ENCODE assay signal across 27 mouse cellular contexts in the genomic region with DNA sequence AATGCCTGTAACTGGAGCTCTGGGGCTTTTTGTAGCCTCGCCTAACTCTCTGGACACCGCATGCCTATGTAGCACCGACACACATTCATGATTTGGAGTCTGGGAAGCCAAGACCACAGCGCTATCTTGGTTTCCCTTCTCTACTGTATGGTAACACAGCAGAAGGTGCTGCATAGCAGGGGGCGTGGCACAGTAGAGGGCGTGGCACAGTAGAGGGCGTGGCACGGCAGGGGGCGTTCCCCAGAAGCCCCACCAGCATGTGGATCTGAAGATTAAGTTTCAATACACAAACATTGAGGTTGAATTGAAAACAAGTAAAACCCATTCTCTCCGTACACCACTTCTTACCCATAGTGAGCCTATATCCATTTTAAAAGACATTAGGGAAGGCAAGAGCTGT.
DNase-seq lines count a peak whose midpoint lies in the region; ATAC-seq lines count a peak whose summit lies in the region.
"Had no signal": no experiment of that assay in that cellular context is flagged by ENCODE, and none has a peak within 500 bp of the region (broad histone marks: within the 10 kb centered on the region; RNA-seq: fewer than 3 reads in every experiment).

No protein-coding gene starts in this region.

- H3K9me3 ChIP-seq in forebrain, embryonic 15.5 days = no peaks in the 10 kb centered on the region
- no peaks in the 10 kb centered on the region for H3K9me3 ChIP-seq in forebrain, embryonic 11.5 days (ENCODE audit: control insufficient read depth, low read length)
- H3K9me3 ChIP-seq in megakaryocyte, embryonic 14.5 days = peaks cover 56% of the 10 kb centered on the region
- H3K9me3 ChIP-seq: heart, embryonic 10.5 days; heart, embryonic 15.5 days; hindbrain, embryonic 12.5 days; intestine, embryonic 15.5 days; limb, embryonic 12.5 days; liver, embryonic 15.5 days; midbrain, embryonic 12.5 days; neural tube, embryonic 12.5 days had no signal

- peaks cover 19% of the 10 kb centered on the region for H3K4me1 ChIP-seq in forebrain, embryonic 15.5 days
- H3K4me1 ChIP-seq in forebrain, embryonic 11.5 days (replicated peaks; ENCODE audit: control insufficient read depth, insufficient read depth, low read length) = peaks cover 4% of the 10 kb centered on the region; the same call in 1 of the 2 replicates
- no peaks in the 10 kb centered on the region for H3K4me1 ChIP-seq in megakaryocyte, embryonic 14.5 days
- H3K4me1 ChIP-seq: heart, embryonic 10.5 days; heart, embryonic 15.5 days; intestine, embryonic 15.5 days; liver, embryonic 15.5 days had no signal

- H3K36me3 ChIP-seq in forebrain, embryonic 15.5 days = no peaks in the 10 kb centered on the region
- H3K36me3 ChIP-seq in forebrain, embryonic 11.5 days (ENCODE audit: control insufficient read depth, insufficient read depth, low read length) = no peaks in the 10 kb centered on the region
- H3K36me3 ChIP-seq in megakaryocyte, embryonic 14.5 days (replicated peaks; ENCODE audit: low read length) = no peaks in the 10 kb centered on the region
- H3K36me3 ChIP-seq: heart, embryonic 10.5 days; heart, embryonic 15.5 days; hindbrain, embryonic 12.5 days; intestine, embryonic 15.5 days; limb, embryonic 12.5 days; liver, embryonic 15.5 days; midbrain, embryonic 12.5 days; neural tube, embryonic 12.5 days had no signal

- no peaks in the 10 kb centered on the region for H3K27me3 ChIP-seq in forebrain, embryonic 15.5 days
- H3K27me3 ChIP-seq in forebrain, embryonic 11.5 days (ENCODE audit: control insufficient read depth, insufficient read depth, low read length) = no peaks in the 10 kb centered on the region
- H3K27me3 ChIP-seq in megakaryocyte, embryonic 14.5 days (replicated peaks) = no peaks in the 10 kb centered on the region
- H3K27me3 ChIP-seq: heart, embryonic 15.5 days; hindbrain, embryonic 12.5 days; intestine, embryonic 15.5 days; limb, embryonic 12.5 days; liver, embryonic 15.5 days; midbrain, embryonic 12.5 days; neural tube, embryonic 12.5 days had no signal

- no peak for ATAC-seq in forebrain, embryonic 15.5 days (replicated peaks)
- no peak for ATAC-seq in forebrain, embryonic 11.5 days (replicated peaks; ENCODE audit: low FRiP score)
- no peak for ATAC-seq in megakaryocyte, adult 5-6 weeks (ENCODE audit: poor library complexity, severe bottlenecking)
- ATAC-seq: CD4-positive, CD25-positive, alpha-beta regulatory T cell, adult 4 months; forebrain, embryonic 16.5 days; hindbrain, postnatal 0 days; intestine, embryonic 15.5 days had no signal

- H3K4me3 ChIP-seq in forebrain, embryonic 15.5 days = no peak overlapping the region
- H3K4me3 ChIP-seq in forebrain, embryonic 11.5 days (ENCODE audit: low read depth, low read length) = no peak overlapping the region
- H3K4me3 ChIP-seq in megakaryocyte, embryonic 14.5 days (replicated peaks) = peak overlapping the region; percentile 38
- H3K4me3 ChIP-seq: heart, embryonic 10.5 days; heart, embryonic 15.5 days; hindbrain, embryonic 12.5 days; intestine, embryonic 15.5 days; limb, embryonic 12.5 days; liver, embryonic 15.5 days; midbrain, embryonic 12.5 days; myocyte; neural tube, embryonic 12.5 days had no signal

- no peak overlapping the region for H3K9ac ChIP-seq in forebrain, embryonic 15.5 days (replicated peaks)
- no peak overlapping the region for H3K9ac ChIP-seq in forebrain, embryonic 11.5 days (ENCODE audit: low read length)
- H3K9ac ChIP-seq: heart, embryonic 15.5 days; hindbrain, embryonic 12.5 days; intestine, embryonic 15.5 days; limb, embryonic 12.5 days; liver, embryonic 15.5 days; lung, embryonic 14.5 days; midbrain, embryonic 12.5 days; neural tube, embryonic 12.5 days had no signal

- DNase-seq in forebrain, embryonic 11.5 days (ENCODE audit: low spot score) = no peak
- DNase-seq in R1 (ENCODE audit: low read depth, low spot score) = peak; percentile 49
- DNase-seq in c-Kit-positive CD71-positive TER-119-negative erythroid progenitor cells, embryonic 14.5 days (ENCODE audit: low read depth) = peak; percentile 2
- no peak for DNase-seq in thymus, postnatal 14 days
- DNase-seq: gastrocnemius, postnatal 10 days; heart, postnatal 36 days; kidney, adult 2 months; kidney, postnatal 36 days; layer of hippocampus, adult 9-11 months; lung, embryonic 14.5 days; right cerebral cortex, postnatal 4 days; thymus, postnatal 25 days had no signal

- 0 out of 2 replicates have a peak overlapping the region, but pooled peaks have one; percentile 11 for H3K27ac ChIP-seq in forebrain, embryonic 15.5 days (replicated peaks)
- no peak overlapping the region for H3K27ac ChIP-seq in forebrain, embryonic 11.5 days (ENCODE audit: low read depth, low read length)
- H3K27ac ChIP-seq: heart, embryonic 10.5 days; heart, embryonic 15.5 days; hindbrain, embryonic 12.5 days; hindbrain, postnatal 0 days; intestine, embryonic 15.5 days; limb, embryonic 12.5 days; liver, embryonic 15.5 days; midbrain, embryonic 12.5 days; neural tube, embryonic 12.5 days had no signal

- 92% methylated on average over 10 of the region's 10 CpGs for WGBS in forebrain, embryonic 15.5 days
- 89% methylated on average over 10 of the region's 10 CpGs for WGBS in forebrain, embryonic 11.5 days

- H3K4me2 ChIP-seq in forebrain, embryonic 15.5 days (replicated peaks) = no peak overlapping the region
- no peak overlapping the region for H3K4me2 ChIP-seq in forebrain, embryonic 11.5 days (ENCODE audit: low read depth, low read length, severe bottlenecking)
- H3K4me2 ChIP-seq: heart, embryonic 15.5 days; hindbrain, embryonic 12.5 days; intestine, embryonic 15.5 days; limb, embryonic 12.5 days; liver, embryonic 15.5 days; lung, embryonic 14.5 days; midbrain, embryonic 12.5 days; neural tube, embryonic 12.5 days had no signal

Comparison
In these comparisons a context has a peak if more than half of its experiments do, and no peak if none do; other contexts are left out.
1. DNase-seq: peak in R1 (single experiment) and c-Kit-positive CD71-positive TER-119-negative erythroid progenitor cells, embryonic 14.5 days (single experiment); none in forebrain, embryonic 11.5 days (single experiment) and thymus, postnatal 14 days (single experiment).